Mouse (Mus musculus) stomach, embryonic 15.5 days (tissue): ENCODE data around the gene Cgnl1. TPM values are rescaled to one million over a fixed set of nuclear protein-coding genes. Genes with fewer than 3 reads are reported as not detected.

Experiments
- ATAC-seq: fragments of 200-750 bp; cut with Nextera tagmentation; 2 replicates; pipeline ENCODE4 v1.8.0; 2017; ENCODE audit warnings: low read depth, moderate number of reproducible peaks, moderate TSS enrichment; ENCODE audit not compliant: insufficient read depth, low FRiP score
- H3K27ac ChIP-seq: fragments of 300-500 bp; sonication (generic); 2 replicates; pipeline ENCODE4 v1.5.1; 2015; ENCODE audit warnings: mild to moderate bottlenecking, inconsistent platforms
- H3K27me3 ChIP-seq: fragments of 300-500 bp; sonication (generic); replicated peaks from 2 replicates; pipeline ENCODE4 v1.6.1; 2015; ENCODE audit warnings: inconsistent platforms
- H3K36me3 ChIP-seq: fragments of 300-500 bp; sonication (generic); 2 replicates; pipeline ENCODE4 v1.6.1; 2015; ENCODE audit warnings: inconsistent platforms
- H3K4me1 ChIP-seq: fragments of 300-500 bp; sonication (generic); 2 replicates; pipeline ENCODE4 v1.6.1; 2015; ENCODE audit warnings: inconsistent platforms
- H3K4me2 ChIP-seq: fragments of 300-500 bp; sonication (generic); 2 replicates; pipeline ENCODE4 v1.6.1; 2015; ENCODE audit warnings: mild to moderate bottlenecking, inconsistent platforms
- H3K4me3 ChIP-seq: fragments of 300-500 bp; sonication (generic); replicated peaks from 2 replicates; pipeline ENCODE4 v1.5.1; 2015; ENCODE audit warnings: inconsistent platforms
- H3K9ac ChIP-seq: fragments of 300-500 bp; sonication (generic); 2 replicates; pipeline ENCODE4 v1.6.1; 2015; ENCODE audit warnings: inconsistent platforms
- H3K9me3 ChIP-seq: fragments of 300-500 bp; sonication (generic); 2 replicates; pipeline ENCODE4 v1.6.1; 2016; ENCODE audit warnings: inconsistent platforms
- WGBS: fragments of 180-500 bp; shearing (Covaris S2); methylation state at CpG from one replicate; pipeline ENCODE4 v1.1.7; 2015; 5-methylcytosine and 5-hydroxymethylcytosine counted together
- polyA plus RNA-seq: library from polyadenylated mRNA; unstranded; fragments of >200 nt; fragmentation: Nextera tagmentation; extraction: Ambion mirVana; gene quantifications from 2 replicates; pipeline ENCODE4 v1.2.1, GENCODE M21; 2015

The Cgnl1 gene
- polyA plus RNA-seq, 1 experiment from 2014 or later, result 11.0 TPM

GRCm38 (mm10) chr9:71680381-71680780, 91.0 kb downstream of the Cgnl1 start:
- H3K36me3 ChIP-seq, result no peaks in the 10 kb centered on the region
- no peak overlapping the region for H3K27ac ChIP-seq
- H3K9ac ChIP-seq, result no peak overlapping the region
- H3K4me1 ChIP-seq, result peaks cover 10% of the 10 kb centered on the region; the same call in 1 of the 2 replicates
- 87% methylated on average over 9 of the region's 9 CpGs for WGBS
- ATAC-seq, result no peak
- no peak overlapping the region for H3K4me3 ChIP-seq
- no peak overlapping the region for H3K4me2 ChIP-seq
- H3K9me3 ChIP-seq, result 0 out of 2 replicates have a peak, but pooled peaks cover 2% of the 10 kb centered on the region
- H3K27me3 ChIP-seq, result no peaks in the 10 kb centered on the region

- ATAC-seq, result 0 out of 2 replicates have a peak, but pooled peaks have one; percentile 13
- H3K36me3 ChIP-seq, result no peaks in the 10 kb centered on the region
- peak overlapping the region; percentile 8 for H3K27ac ChIP-seq
- H3K4me1 ChIP-seq, result peaks cover 10% of the 10 kb centered on the region; the same call in 1 of the 2 replicates
- no peak overlapping the region; the same call in 1 of the 2 replicates for H3K4me2 ChIP-seq
- WGBS, result 67% methylated on average over 11 of the region's 11 CpGs
- H3K27me3 ChIP-seq, result no peaks in the 10 kb centered on the region
- 0 out of 2 replicates have a peak, but pooled peaks cover 2% of the 10 kb centered on the region for H3K9me3 ChIP-seq
- H3K4me3 ChIP-seq, result no peak overlapping the region
- no peak overlapping the region for H3K9ac ChIP-seq
Observed at GRCm38 (mm10) chr9:71679103-71679815, 92.1 kb downstream of the Cgnl1 start.

GRCm38 (mm10) chr9:71676988-71677688, 94.3 kb downstream of the Cgnl1 start:
- Histone ChIP-seq H3K27me3 (no peaks in the 10 kb centered on the region), H3K4me1 (peaks cover 10% of the 10 kb centered on the region; the same call in 1 of the 2 replicates), H3K4me2 (no peak overlapping the region), H3K36me3 (no peaks in the 10 kb centered on the region), H3K27ac (no peak overlapping the region; the same call in 1 of the 2 replicates), H3K9ac (no peak overlapping the region), H3K4me3 (no peak overlapping the region), H3K9me3 (0 out of 2 replicates have a peak, but pooled peaks cover 2% of the 10 kb centered on the region)
- no peak for ATAC-seq
- WGBS, result 36% methylated on average over 5 of the region's 5 CpGs

- 63% methylated on average over 3 of the region's 3 CpGs for WGBS
Observed at GRCm38 (mm10) chr9:71675799-71676414, 95.5 kb downstream of the Cgnl1 start.

GRCm38 (mm10) chr9:71675216-71675615, 96.2 kb downstream of the Cgnl1 start:
- Histone ChIP-seq H3K4me1 (peaks cover 10% of the 10 kb centered on the region; the same call in 1 of the 2 replicates), H3K4me3 (no peak overlapping the region), H3K36me3 (no peaks in the 10 kb centered on the region), H3K9me3 (0 out of 2 replicates have a peak, but pooled peaks cover 2% of the 10 kb centered on the region), H3K27ac (no peak overlapping the region), H3K27me3 (no peaks in the 10 kb centered on the region), H3K9ac (no peak overlapping the region), H3K4me2 (no peak overlapping the region)
- 96% methylated on average over 2 of the region's 2 CpGs for WGBS
- no peak for ATAC-seq

More at GRCm38 (mm10) chr9:71675799-71676414, 95.5 kb downstream of the Cgnl1 start:
- Histone ChIP-seq H3K4me2 (no peak overlapping the region), H3K36me3 (no peaks in the 10 kb centered on the region), H3K4me3 (no peak overlapping the region), H3K27me3 (no peaks in the 10 kb centered on the region), H3K4me1 (peaks cover 10% of the 10 kb centered on the region; the same call in 1 of the 2 replicates), H3K9me3 (0 out of 2 replicates have a peak, but pooled peaks cover 2% of the 10 kb centered on the region), H3K9ac (no peak overlapping the region), H3K27ac (peak overlapping the region; percentile 46; the same call in 1 of the 2 replicates)
- ATAC-seq, result no peak

GRCm38 (mm10) chr9:71674476-71674875, 96.9 kb downstream of the Cgnl1 start:
- H3K27me3 ChIP-seq, result no peaks in the 10 kb centered on the region
- H3K27ac ChIP-seq, result no peak overlapping the region
- peaks cover 9% of the 10 kb centered on the region; the same call in 1 of the 2 replicates for H3K4me1 ChIP-seq
- no peak overlapping the region for H3K9ac ChIP-seq
- no peak overlapping the region for H3K4me3 ChIP-seq
- no peak for ATAC-seq
- H3K36me3 ChIP-seq, result no peaks in the 10 kb centered on the region
- H3K4me2 ChIP-seq, result no peak overlapping the region
- H3K9me3 ChIP-seq, result 0 out of 2 replicates have a peak, but pooled peaks cover 2% of the 10 kb centered on the region
- WGBS, result 25% methylated on average over 5 of the region's 5 CpGs

GRCm38 (mm10) chr9:71672495-71672894, 98.9 kb downstream of the Cgnl1 start:
- Histone ChIP-seq H3K4me1 (0 out of 2 replicates have a peak, but pooled peaks cover 4% of the 10 kb centered on the region), H3K9ac (no peak overlapping the region), H3K36me3 (no peaks in the 10 kb centered on the region), H3K27ac (no peak overlapping the region), H3K4me3 (no peak overlapping the region), H3K9me3 (no peaks in the 10 kb centered on the region), H3K27me3 (no peaks in the 10 kb centered on the region), H3K4me2 (no peak overlapping the region)
- 93% methylated on average over 4 of the region's 4 CpGs for WGBS
- ATAC-seq, result no peak

- ATAC-seq, result no peak
- H3K27ac ChIP-seq, result no peak overlapping the region
- WGBS, result 64% methylated on average over 5 of the region's 5 CpGs
Observed at GRCm38 (mm10) chr9:71670677-71671076, 100.7 kb downstream of the Cgnl1 start.

GRCm38 (mm10) chr9:71667616-71668015, 103.8 kb downstream of the Cgnl1 start:
- peak overlapping the region; percentile 66 for H3K27ac ChIP-seq
- no peaks in the 10 kb centered on the region for H3K9me3 ChIP-seq
- no peak overlapping the region for H3K4me2 ChIP-seq
- H3K27me3 ChIP-seq, result no peaks in the 10 kb centered on the region
- WGBS, result 38% methylated on average over 5 of the region's 5 CpGs
- H3K4me3 ChIP-seq, result no peak overlapping the region
- H3K36me3 ChIP-seq, result no peaks in the 10 kb centered on the region
- ATAC-seq, result peak; percentile 48
- H3K4me1 ChIP-seq, result peaks cover 22% of the 10 kb centered on the region
- no peak overlapping the region for H3K9ac ChIP-seq

More at GRCm38 (mm10) chr9:71670677-71671076, 100.7 kb downstream of the Cgnl1 start:
- Histone ChIP-seq H3K4me3 (no peak overlapping the region), H3K9me3 (no peaks in the 10 kb centered on the region), H3K36me3 (no peaks in the 10 kb centered on the region), H3K9ac (no peak overlapping the region), H3K4me2 (no peak overlapping the region), H3K27me3 (no peaks in the 10 kb centered on the region), H3K4me1 (peaks cover 11% of the 10 kb centered on the region)

- Histone ChIP-seq H3K36me3 (no peaks in the 10 kb centered on the region), H3K27ac (peak overlapping the region; percentile 66), H3K9ac (no peak overlapping the region), H3K9me3 (no peaks in the 10 kb centered on the region), H3K27me3 (no peaks in the 10 kb centered on the region), H3K4me3 (no peak overlapping the region), H3K4me2 (no peak overlapping the region), H3K4me1 (peaks cover 24% of the 10 kb centered on the region)
- 43% methylated on average over 6 of the region's 6 CpGs for WGBS
- ATAC-seq, result no peak
Observed at GRCm38 (mm10) chr9:71666432-71666831, 105.0 kb downstream of the Cgnl1 start.

GRCm38 (mm10) chr9:71665493-71665892, 105.9 kb downstream of the Cgnl1 start:
- ATAC-seq, result no peak

More at GRCm38 (mm10) chr9:71665493-71665892, 105.9 kb downstream of the Cgnl1 start:
- no peaks in the 10 kb centered on the region for H3K9me3 ChIP-seq
- WGBS, result 60% methylated on average over 3 of the region's 3 CpGs
- no peaks in the 10 kb centered on the region for H3K36me3 ChIP-seq
- H3K4me1 ChIP-seq, result peaks cover 28% of the 10 kb centered on the region
- no peak overlapping the region for H3K4me2 ChIP-seq
- no peak overlapping the region for H3K4me3 ChIP-seq
- no peaks in the 10 kb centered on the region for H3K27me3 ChIP-seq
- H3K27ac ChIP-seq, result no peak overlapping the region
- no peak overlapping the region for H3K9ac ChIP-seq
